Mouse (Mus musculus) urinary bladder, postnatal 10 days (tissue): ENCODE measurements around the gene Actn1.

Experiments used
- DNase-seq: peaks from one replicate; pipeline ENCODE4 v3.0.0; 2022; ENCODE audit warnings: low spot score

Gene Actn1

GRCm38 (mm10) chr12:80135173-80135572, 125.0 kb downstream of the Actn1 start:
- no peak for DNase-seq

- no peak for DNase-seq
These were observed 127.1 kb downstream of the Actn1 start for GRCm38 (mm10) chr12:80133011-80133545.

GRCm38 (mm10) chr12:80132250-80133003, 127.7 kb downstream of the Actn1 start:
- DNase-seq, result no peak

- DNase-seq, result no peak
These were observed 128.6 kb downstream of the Actn1 start for GRCm38 (mm10) chr12:80131359-80132249.

- no peak for DNase-seq
These were observed 129.4 kb downstream of the Actn1 start for GRCm38 (mm10) chr12:80130558-80131358.

- no peak for DNase-seq
These were observed 130.6 kb downstream of the Actn1 start for GRCm38 (mm10) chr12:80129531-80129930.

GRCm38 (mm10) chr12:80127191-80127762, 132.9 kb downstream of the Actn1 start:
- DNase-seq, result no peak

- DNase-seq, result no peak
These were observed 134.9 kb downstream of the Actn1 start for GRCm38 (mm10) chr12:80125316-80125715.

GRCm38 (mm10) chr12:80124756-80125155, 135.4 kb downstream of the Actn1 start:
- no peak for DNase-seq

- no peak for DNase-seq
These were observed 136.0 kb downstream of the Actn1 start for GRCm38 (mm10) chr12:80124211-80124610.

GRCm38 (mm10) chr12:80123227-80123803, 136.9 kb downstream of the Actn1 start:
- DNase-seq, result no peak

GRCm38 (mm10) chr12:80121438-80121837, 138.7 kb downstream of the Actn1 start:
- no peak for DNase-seq

GRCm38 (mm10) chr12:80118588-80118987, 141.6 kb downstream of the Actn1 start:
- no peak for DNase-seq
